Mouse (Mus musculus): ENCODE results near the gene Parp11.

DNA sequence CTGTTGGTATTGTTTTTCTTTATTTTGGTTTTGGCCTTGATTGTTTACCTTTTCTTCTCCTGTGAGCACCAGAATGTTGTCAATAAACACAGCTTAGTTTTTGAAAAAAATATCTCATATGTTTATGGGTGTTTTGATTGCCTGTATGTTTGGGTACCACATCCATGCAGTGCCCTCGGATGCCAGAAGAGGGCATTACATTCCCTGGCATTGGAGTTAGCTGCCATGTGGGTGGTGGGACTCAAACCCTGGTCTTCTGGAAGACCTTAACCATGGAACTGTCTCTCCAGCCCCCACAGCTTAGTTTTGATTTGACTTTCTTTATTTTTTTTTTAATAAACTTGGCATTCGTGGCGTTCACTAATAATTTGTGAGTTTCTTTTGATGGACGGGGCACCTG is 8.8 kb downstream of the Parp11 start:
- no peak for TF ChIP-seq POLR2A (IDR thresholded peaks at IDR 0.05; ENCODE audit: insufficient read depth, low read depth, low read length)
- no peak for TF ChIP-seq EP300 (IDR thresholded peaks at IDR 0.05; ENCODE audit: insufficient read depth, low read depth, low read length)
